Mouse (Mus musculus) brain, embryonic 14.5 days (tissue): ENCODE results near the gene Esp4.

Source experiments
- CTCF ChIP-seq: fragments of 200-500 bp; IDR thresholded peaks from 2 replicates; pipeline ENCODE4 v1.5.1; 2012; ENCODE audit warnings: inconsistent platforms, mild to moderate bottlenecking, moderate library complexity, borderline replicate concordance; ENCODE audit not compliant: insufficient read depth, insufficient read length; ENCODE audit errors: extremely low read depth
- POLR2A ChIP-seq: fragments of 200-500 bp; IDR thresholded peaks from 2 replicates; pipeline ENCODE4 v1.6.1; 2012; ENCODE audit warnings: mild to moderate bottlenecking, inconsistent platforms, borderline replicate concordance; ENCODE audit not compliant: poor library complexity, insufficient read depth, insufficient read length, severe bottlenecking; ENCODE audit errors: extremely low read depth

- no peak for TF ChIP-seq CTCF
- no peak for TF ChIP-seq POLR2A
Measured at GRCm38 (mm10) chr17:40591297-40591696, 7.1 kb upstream of the Esp4 start.
